Mouse (Mus musculus): ENCODE measurements around the gene Gm609.

DNA sequence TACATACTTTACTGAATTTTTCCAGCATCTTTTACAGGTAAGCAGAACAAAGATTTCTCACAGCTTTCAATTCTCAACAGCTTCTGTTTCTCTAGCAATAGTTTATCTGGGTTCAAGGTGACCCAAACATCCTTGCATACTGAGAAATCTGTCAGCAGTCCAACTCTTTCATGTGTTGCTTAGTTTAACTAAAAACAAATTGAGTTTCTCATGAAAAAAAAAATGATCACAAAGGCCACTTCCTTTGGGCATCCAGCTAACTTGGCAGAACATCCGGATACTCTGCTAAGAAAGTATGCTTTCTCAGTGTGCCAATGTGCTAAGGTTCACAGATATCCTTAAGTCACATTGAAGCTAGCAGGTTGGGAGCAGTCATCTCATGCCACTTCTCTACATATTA is 2.6 kb upstream of the Gm609 start:
- TF ChIP-seq POLR2A (IDR thresholded peaks at IDR 0.05; ENCODE audit: borderline replicate concordance, insufficient read depth, low read length) (no peak), CTCF (IDR thresholded peaks at IDR 0.05; ENCODE audit: borderline replicate concordance, insufficient read depth, low read depth, low read length) (no peak)

All from cerebellum, adult 2 months (tissue).